Mouse (Mus musculus): ENCODE data around the gene Prok1. TPM values are rescaled to one million over a fixed set of nuclear protein-coding genes. Genes with fewer than 3 reads are reported as not detected.

The Prok1 gene
- total RNA-seq, 1 experiment from 2014 or later = not detected

- no peak for ATAC-seq (ENCODE audit: extremely low read depth, insufficient number of reproducible peaks, low FRiP score, poor library complexity, severe bottlenecking)
These were observed 34.3 kb downstream of the Prok1 start for GRCm38 (mm10) chr3:107205170-107205569.

- no peak for ATAC-seq (ENCODE audit: extremely low read depth, insufficient number of reproducible peaks, low FRiP score, poor library complexity, severe bottlenecking)
These were observed 35.1 kb downstream of the Prok1 start for GRCm38 (mm10) chr3:107204413-107204812.

- ATAC-seq (ENCODE audit: extremely low read depth, insufficient number of reproducible peaks, low FRiP score, poor library complexity, severe bottlenecking) = no peak
These were observed 38.0 kb downstream of the Prok1 start for GRCm38 (mm10) chr3:107201310-107202180.

- ATAC-seq (ENCODE audit: extremely low read depth, insufficient number of reproducible peaks, low FRiP score, poor library complexity, severe bottlenecking) = no peak
These were observed 51.1 kb downstream of the Prok1 start for GRCm38 (mm10) chr3:107188226-107188899.

- ATAC-seq (ENCODE audit: extremely low read depth, insufficient number of reproducible peaks, low FRiP score, poor library complexity, severe bottlenecking) = no peak
These were observed 52.5 kb downstream of the Prok1 start for GRCm38 (mm10) chr3:107187022-107187421.

- ATAC-seq (ENCODE audit: extremely low read depth, insufficient number of reproducible peaks, low FRiP score, poor library complexity, severe bottlenecking) = peak; percentile 27; the same call in 1 of the 2 replicates
These were observed 53.9 kb downstream of the Prok1 start for GRCm38 (mm10) chr3:107185597-107185996.

GRCm38 (mm10) chr3:107183178-107183577 lies 56.3 kb downstream of the Prok1 start:
- ATAC-seq (ENCODE audit: extremely low read depth, insufficient number of reproducible peaks, low FRiP score, poor library complexity, severe bottlenecking) = no peak

Other genes with a start within 250 kb of the Prok1 start
- gene Kcna3, start 203.5 kb downstream of the Prok1 start, total RNA-seq (2017) = 32.2 and 32.3 TPM in 2 replicates
- gene Kcna2, start 138.6 kb downstream of the Prok1 start, total RNA-seq (2017) = 0.81 and 0.98 TPM in 2 replicates
- gene Kcna10, start 56.7 kb downstream of the Prok1 start, total RNA-seq (2017) = not detected in 2 replicates
- not detected in 2 replicates for gene Cym, start 18.0 kb downstream of the Prok1 start, total RNA-seq (2017)
- not detected in 2 replicates for gene A630076J17Rik, start 9.1 kb downstream of the Prok1 start, total RNA-seq (2017)
- 35.0 and 35.3 TPM in 2 replicates for gene Lamtor5, start 39.2 kb upstream of the Prok1 start, total RNA-seq (2017)
- gene Slc16a4, start 51.5 kb upstream of the Prok1 start, total RNA-seq (2017) = 0.49 TPM in 1 of 2 replicates, not detected in the other
- gene Rbm15, start 94.0 kb upstream of the Prok1 start, total RNA-seq (2017) = 32.9 and 36.9 TPM in 2 replicates
- gene Kcnc4, start 219.8 kb upstream of the Prok1 start, total RNA-seq (2017) = not detected in 2 replicates